Mouse (Mus musculus) CH12.LX (cell line): ENCODE measurements around the gene Atg10.

Source experiments
- CTCF ChIP-seq, 2 experiments: IDR thresholded peaks in 1 of 2; conservative IDR thresholded peaks in 1 of 2; 2 replicates each; pipeline ENCODE4 v1.5.1; 2011 to 2012; ENCODE audit warnings: low read depth in 2 of 2, low read length in 2 of 2, improper control_type of control experiment in 1 of 2, inconsistent platforms in 1 of 2, mild to moderate bottlenecking in 1 of 2, moderate library complexity in 1 of 2
- EP300 ChIP-seq: IDR thresholded peaks from 2 replicates; pipeline ENCODE4 v1.6.1; 2011; ENCODE audit warnings: low read length, improper control_type of control experiment
- GABPA ChIP-seq: IDR thresholded peaks from 2 replicates; pipeline ENCODE4 v1.6.1; 2012; ENCODE audit warnings: low read depth, low read length, improper control_type of control experiment, inconsistent platforms; ENCODE audit not compliant: insufficient replicate concordance
- MAFK ChIP-seq: IDR thresholded peaks from 2 replicates; pipeline ENCODE4 v1.6.1; 2011; ENCODE audit warnings: low read length, improper control_type of control experiment; ENCODE audit not compliant: insufficient replicate concordance
- MEF2A ChIP-seq: IDR thresholded peaks from 2 replicates; pipeline ENCODE4 v1.6.1; 2014; ENCODE audit warnings: low read depth, mild to moderate bottlenecking, inconsistent platforms, low read length, improper control_type of control experiment, borderline replicate concordance
- MXI1 ChIP-seq: IDR thresholded peaks from 2 replicates; pipeline ENCODE4 v1.6.1; 2011; ENCODE audit warnings: mild to moderate bottlenecking, low read depth, low read length, improper control_type of control experiment
- PAX5 ChIP-seq: IDR thresholded peaks from 2 replicates; pipeline ENCODE4 v1.6.1; 2012; ENCODE audit warnings: low read length, inconsistent platforms, mixed read lengths
- POLR2A ChIP-seq: IDR thresholded peaks from 2 replicates; pipeline ENCODE4 v1.6.1; 2011; ENCODE audit warnings: low read depth, mild to moderate bottlenecking, improper control_type of control experiment, low read length
- RCOR1 ChIP-seq: conservative IDR thresholded peaks from 2 replicates; pipeline ENCODE4 v1.6.1; 2012; ENCODE audit warnings: low read depth, mild to moderate bottlenecking, inconsistent platforms, low read length, improper control_type of control experiment
- TBP ChIP-seq: conservative IDR thresholded peaks from 2 replicates; pipeline ENCODE4 v1.6.1; 2011; ENCODE audit warnings: low read depth, low read length, improper control_type of control experiment
- USF1 ChIP-seq: IDR thresholded peaks from 2 replicates; pipeline ENCODE4 v1.6.1; 2014; ENCODE audit warnings: low read depth, mild to moderate bottlenecking, inconsistent platforms, low read length, improper control_type of control experiment
- USF2 ChIP-seq: conservative IDR thresholded peaks from 2 replicates; pipeline ENCODE4 v1.6.1; 2011; ENCODE audit warnings: low read depth, low read length, improper control_type of control experiment
- ZKSCAN1 ChIP-seq: IDR thresholded peaks from 2 replicates; pipeline ENCODE4 v1.6.1; 2012; ENCODE audit warnings: low read depth, inconsistent platforms, low read length, improper control_type of control experiment, borderline replicate concordance
- ZNF384 ChIP-seq: IDR thresholded peaks from 2 replicates; pipeline ENCODE4 v1.6.1; 2012; ENCODE audit warnings: low read depth, low read length, improper control_type of control experiment, inconsistent platforms

DNA sequence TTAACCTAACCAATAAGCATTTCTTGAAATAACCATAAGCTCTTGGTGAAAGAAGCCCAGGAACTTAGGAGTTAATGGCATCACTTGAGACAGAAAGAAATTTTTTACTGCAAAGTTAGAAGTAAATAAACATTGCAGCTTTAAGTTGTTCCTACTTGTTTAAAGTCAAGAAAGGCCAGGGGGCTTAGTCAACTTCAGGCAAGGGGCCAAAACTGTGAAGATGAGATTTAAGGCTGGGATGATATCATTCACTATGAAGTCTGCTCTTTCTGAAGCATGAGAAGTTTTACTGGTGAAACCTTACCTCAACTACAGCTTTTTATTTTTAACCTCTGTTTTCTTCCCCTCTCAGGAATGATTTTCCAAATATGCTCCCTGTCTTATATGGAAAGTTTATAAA lies 183.3 kb downstream of the Atg10 start:
- no peak for TF ChIP-seq PAX5
- TF ChIP-seq CTCF (conservative IDR thresholded peaks at IDR 0.05 in 1 of 2, IDR thresholded peaks at IDR 0.05 in 1 of 2; ENCODE audit: low read depth in 2 of 2, low read length in 2 of 2), result no peak
- TF ChIP-seq ZNF384, result no peak
- no peak for TF ChIP-seq MXI1
- no peak for TF ChIP-seq POLR2A
- no peak for TF ChIP-seq RCOR1
- no peak for TF ChIP-seq USF1
- no peak for TF ChIP-seq TBP
- no peak for TF ChIP-seq EP300
- no peak for TF ChIP-seq GABPA
- TF ChIP-seq USF2, result no peak
- TF ChIP-seq MEF2A, result no peak
- no peak for TF ChIP-seq ZKSCAN1
- no peak for TF ChIP-seq MAFK
